Mouse (Mus musculus): ENCODE measurements around the gene Trh. TPM values are rescaled to one million over a fixed set of nuclear protein-coding genes. Genes with fewer than 3 reads are reported as not detected.
A peak's percentile ranks its signal among the peaks of the same experiment; 100 is the strongest.

Trh gene
- 0.56 and 1.9 TPM in 2 replicates for polyA plus RNA-seq (2014; fragmentation: Nextera tagmentation; extraction: Ambion mirVana)

DNA sequence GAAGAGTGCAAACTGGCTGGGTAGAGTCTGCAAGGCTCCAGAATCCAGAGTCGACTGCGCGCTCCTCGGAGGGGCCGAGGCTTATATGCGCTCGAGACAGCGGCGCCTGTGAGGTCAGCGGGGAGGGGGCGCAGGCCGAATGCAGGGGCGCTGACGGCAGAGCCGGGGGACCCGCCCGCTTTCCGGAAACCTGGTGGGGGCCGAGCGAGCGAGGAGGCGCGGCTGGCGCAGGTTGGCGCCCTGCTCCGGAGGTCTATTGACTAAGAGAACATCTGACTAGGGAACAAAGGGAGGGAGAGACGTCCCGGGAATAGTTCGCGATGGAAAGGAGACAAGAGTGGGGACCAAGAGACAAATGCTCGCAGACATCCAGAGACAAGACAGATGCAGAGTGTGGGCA lies at the start of gene Trh:
TSS of gene Trh (minus strand) at position 60 of the 400 bp plus-strand sequence.
- no peaks in the 10 kb centered on the region for H3K9me3 ChIP-seq (replicated peaks; ENCODE audit: control insufficient read depth, low read length)
- no peak for ATAC-seq (replicated peaks; ENCODE audit: insufficient number of reproducible peaks, low FRiP score, low TSS enrichment, low read depth)
- WGBS: 1% methylated on average over 31 of the region's 31 CpGs
- H3K4me3 ChIP-seq (ENCODE audit: low read depth, low read length): peak within 1 kb of the TSS; percentile 33
- H3K9ac ChIP-seq (replicated peaks; ENCODE audit: low read length): peak within 1 kb of the TSS; percentile 54
- peak; percentile 15 for DNase-seq (ENCODE audit: low spot score)
- H3K27ac ChIP-seq (replicated peaks; ENCODE audit: low read depth, low read length): no peak within 1 kb of the TSS
- no peaks in the 10 kb centered on the region for H3K36me3 ChIP-seq (replicated peaks; ENCODE audit: control insufficient read depth, insufficient read depth, low read depth, low read length)
- peaks cover 21% of the 10 kb centered on the region for H3K27me3 ChIP-seq (ENCODE audit: control insufficient read depth, insufficient read depth, low read length)
- H3K4me1 ChIP-seq (ENCODE audit: control insufficient read depth, insufficient read depth, low read length): no peaks in the 10 kb centered on the region
- H3K4me2 ChIP-seq (ENCODE audit: low read depth, low read length): peak within 1 kb of the TSS; percentile 70

DNA sequence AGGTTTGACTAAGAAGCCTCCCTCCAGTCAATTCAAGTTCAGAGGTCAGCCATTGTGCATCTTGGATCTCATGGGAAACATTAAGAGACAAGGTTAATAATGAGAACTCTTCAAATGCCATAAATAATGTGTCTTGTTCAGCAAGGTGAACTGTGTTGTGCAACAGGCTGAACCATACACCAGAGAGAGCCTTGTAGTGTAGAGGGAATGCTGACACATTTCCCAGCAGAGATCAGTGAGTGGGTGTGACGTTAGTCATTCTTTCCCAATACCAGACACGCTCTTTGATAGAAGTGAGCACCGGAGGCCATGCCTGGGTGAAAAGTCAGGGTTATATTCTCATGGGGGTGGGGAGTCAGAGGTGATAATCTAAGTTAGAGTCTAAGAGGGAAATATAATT lies 46.4 kb upstream of the Trh start:
- Histone ChIP-seq H3K36me3 (replicated peaks; ENCODE audit: control insufficient read depth, insufficient read depth, low read depth, low read length) (no peaks in the 10 kb centered on the region), H3K9ac (replicated peaks; ENCODE audit: low read length) (no peak overlapping the region), H3K27ac (replicated peaks; ENCODE audit: low read depth, low read length) (no peak overlapping the region), H3K4me3 (ENCODE audit: low read depth, low read length) (no peak overlapping the region), H3K4me1 (ENCODE audit: control insufficient read depth, insufficient read depth, low read length) (no peaks in the 10 kb centered on the region), H3K4me2 (ENCODE audit: low read depth, low read length) (no peak overlapping the region), H3K27me3 (ENCODE audit: control insufficient read depth, insufficient read depth, low read length) (no peaks in the 10 kb centered on the region), H3K9me3 (replicated peaks; ENCODE audit: control insufficient read depth, low read length) (no peaks in the 10 kb centered on the region)
- 93% methylated on average over 3 of the region's 3 CpGs for WGBS
- ATAC-seq (replicated peaks; ENCODE audit: insufficient number of reproducible peaks, low FRiP score, low TSS enrichment, low read depth): no peak
- DNase-seq (ENCODE audit: low spot score): no peak

DNA sequence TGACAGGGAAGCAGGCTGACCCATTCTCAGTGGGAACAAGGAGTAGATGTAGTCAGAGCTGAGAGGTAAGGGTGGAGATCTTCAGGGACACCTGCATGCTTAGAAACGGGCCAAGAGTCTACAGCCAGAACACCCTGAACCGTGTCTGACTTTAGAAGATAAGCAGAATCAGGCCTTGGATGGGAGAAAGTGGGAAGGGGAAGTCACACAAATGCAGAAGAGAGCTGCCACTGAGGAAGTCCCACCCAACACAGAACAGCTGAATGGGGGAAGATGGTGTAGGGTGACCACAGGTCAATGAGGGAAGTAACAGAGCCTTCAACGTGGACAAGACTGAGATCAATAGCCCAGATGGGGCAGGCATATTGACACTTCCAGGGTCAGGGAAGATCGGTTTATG lies 42.4 kb upstream of the Trh start:
- no peaks in the 10 kb centered on the region for H3K36me3 ChIP-seq (replicated peaks; ENCODE audit: control insufficient read depth, insufficient read depth, low read depth, low read length)
- DNase-seq (ENCODE audit: low spot score) (no peak), ATAC-seq (replicated peaks; ENCODE audit: insufficient number of reproducible peaks, low FRiP score, low TSS enrichment, low read depth) (no peak)
- H3K9ac ChIP-seq (replicated peaks; ENCODE audit: low read length): no peak overlapping the region
- H3K9me3 ChIP-seq (replicated peaks; ENCODE audit: control insufficient read depth, low read length): no peaks in the 10 kb centered on the region
- H3K4me1 ChIP-seq (ENCODE audit: control insufficient read depth, insufficient read depth, low read length): no peaks in the 10 kb centered on the region
- H3K27ac ChIP-seq (replicated peaks; ENCODE audit: low read depth, low read length): no peak overlapping the region
- 57% methylated on average over 4 of the region's 4 CpGs for WGBS
- H3K27me3 ChIP-seq (ENCODE audit: control insufficient read depth, insufficient read depth, low read length): no peaks in the 10 kb centered on the region
- no peak overlapping the region for H3K4me3 ChIP-seq (ENCODE audit: low read depth, low read length)
- no peak overlapping the region for H3K4me2 ChIP-seq (ENCODE audit: low read depth, low read length)

DNA sequence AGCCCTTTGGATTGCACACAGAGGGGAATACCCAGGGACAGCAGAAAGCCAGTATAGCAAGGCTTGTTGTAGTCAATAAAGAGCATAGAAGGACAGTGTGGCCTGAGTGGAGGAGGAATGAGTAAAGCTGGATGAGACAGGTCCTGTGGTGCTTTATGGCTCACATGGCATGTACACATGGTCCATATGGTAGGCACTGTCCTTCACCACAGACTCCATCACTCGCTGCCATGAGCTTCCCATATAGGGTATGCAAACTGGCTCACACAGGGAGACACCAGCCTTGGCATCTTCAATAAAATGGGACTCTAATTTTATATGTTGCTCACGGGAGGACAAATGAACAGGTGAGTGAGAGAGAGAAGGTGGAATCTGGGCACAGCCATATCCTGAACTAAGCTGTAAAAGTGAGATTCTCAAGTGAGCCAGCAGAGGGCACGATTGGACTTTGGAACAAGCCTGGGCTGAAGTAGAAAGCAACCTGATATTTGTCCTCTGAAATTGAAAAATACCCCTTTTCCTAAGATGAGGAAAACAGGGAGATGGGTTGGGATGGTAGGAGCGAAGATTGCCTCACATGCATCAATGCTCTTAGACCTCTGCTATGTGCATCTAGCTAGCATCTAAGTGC lies 41.9 kb upstream of the Trh start:
- Histone ChIP-seq H3K4me2 (ENCODE audit: low read depth, low read length) (no peak overlapping the region), H3K4me1 (ENCODE audit: control insufficient read depth, insufficient read depth, low read length) (no peaks in the 10 kb centered on the region), H3K9me3 (replicated peaks; ENCODE audit: control insufficient read depth, low read length) (no peaks in the 10 kb centered on the region), H3K4me3 (ENCODE audit: low read depth, low read length) (no peak overlapping the region), H3K27me3 (ENCODE audit: control insufficient read depth, insufficient read depth, low read length) (no peaks in the 10 kb centered on the region), H3K27ac (replicated peaks; ENCODE audit: low read depth, low read length) (no peak overlapping the region), H3K9ac (replicated peaks; ENCODE audit: low read length) (no peak overlapping the region), H3K36me3 (replicated peaks; ENCODE audit: control insufficient read depth, insufficient read depth, low read depth, low read length) (no peaks in the 10 kb centered on the region)
- DNase-seq (ENCODE audit: low spot score) (peak; percentile 79), ATAC-seq (replicated peaks; ENCODE audit: insufficient number of reproducible peaks, low FRiP score, low TSS enrichment, low read depth) (0 out of 2 replicates have a peak, but pooled peaks have one; percentile 23)
- 34% methylated on average over 4 of the region's 4 CpGs for WGBS

DNA sequence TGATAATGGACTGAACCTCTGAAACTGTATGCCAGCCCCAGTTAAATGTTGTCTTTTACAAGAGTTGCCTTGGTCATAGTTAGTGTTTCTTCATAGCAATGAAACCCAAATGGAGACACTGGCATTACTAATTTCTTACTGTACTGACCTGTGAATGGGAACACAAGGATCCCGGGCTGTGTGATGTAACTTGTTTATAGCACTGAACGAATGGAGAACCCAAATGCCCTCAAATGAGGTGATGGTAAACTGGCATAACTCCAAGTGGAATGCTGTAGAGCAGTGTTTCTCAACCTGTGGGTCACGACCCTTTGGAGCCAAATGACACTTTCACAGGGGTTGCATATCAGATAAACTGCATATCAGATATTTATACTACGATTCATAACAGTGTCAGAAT lies 41.1 kb upstream of the Trh start:
- Histone ChIP-seq H3K4me2 (ENCODE audit: low read depth, low read length) (no peak overlapping the region), H3K9me3 (replicated peaks; ENCODE audit: control insufficient read depth, low read length) (no peaks in the 10 kb centered on the region), H3K4me1 (ENCODE audit: control insufficient read depth, insufficient read depth, low read length) (no peaks in the 10 kb centered on the region), H3K27me3 (ENCODE audit: control insufficient read depth, insufficient read depth, low read length) (no peaks in the 10 kb centered on the region), H3K4me3 (ENCODE audit: low read depth, low read length) (no peak overlapping the region), H3K9ac (replicated peaks; ENCODE audit: low read length) (no peak overlapping the region), H3K27ac (replicated peaks; ENCODE audit: low read depth, low read length) (no peak overlapping the region), H3K36me3 (replicated peaks; ENCODE audit: control insufficient read depth, insufficient read depth, low read depth, low read length) (no peaks in the 10 kb centered on the region)
- ATAC-seq (replicated peaks; ENCODE audit: insufficient number of reproducible peaks, low FRiP score, low TSS enrichment, low read depth): no peak
- no peak for DNase-seq (ENCODE audit: low spot score)
- 73% methylated on average over 4 of the region's 4 CpGs for WGBS

DNA sequence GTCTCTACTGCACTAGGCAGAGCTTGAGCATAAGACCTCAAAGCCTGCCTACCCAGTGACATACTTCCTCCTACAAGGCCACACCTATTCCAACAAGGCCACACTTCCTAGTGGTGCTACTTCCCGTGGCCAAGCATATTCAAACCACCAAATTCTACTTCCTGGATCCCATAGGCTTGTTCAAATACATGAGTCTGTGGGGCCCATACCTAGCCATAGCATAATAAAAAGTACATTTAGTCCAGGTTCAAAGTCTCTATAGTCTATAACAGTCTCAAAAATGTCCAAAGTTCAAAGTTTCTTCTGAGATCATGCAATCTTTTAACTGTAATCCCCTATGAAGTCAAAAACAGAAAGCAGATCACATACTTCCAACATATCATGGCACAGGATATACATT lies 32.7 kb upstream of the Trh start:
- no peak overlapping the region for H3K9ac ChIP-seq (replicated peaks; ENCODE audit: low read length)
- no peaks in the 10 kb centered on the region for H3K27me3 ChIP-seq (ENCODE audit: control insufficient read depth, insufficient read depth, low read length)
- no peaks in the 10 kb centered on the region for H3K9me3 ChIP-seq (replicated peaks; ENCODE audit: control insufficient read depth, low read length)
- WGBS: 79% methylated on average over 1 of the region's 1 CpGs
- no peaks in the 10 kb centered on the region for H3K36me3 ChIP-seq (replicated peaks; ENCODE audit: control insufficient read depth, insufficient read depth, low read depth, low read length)
- H3K4me3 ChIP-seq (ENCODE audit: low read depth, low read length): no peak overlapping the region
- H3K27ac ChIP-seq (replicated peaks; ENCODE audit: low read depth, low read length): no peak overlapping the region
- DNase-seq (ENCODE audit: low spot score) (no peak), ATAC-seq (replicated peaks; ENCODE audit: insufficient number of reproducible peaks, low FRiP score, low TSS enrichment, low read depth) (no peak)
- no peaks in the 10 kb centered on the region for H3K4me1 ChIP-seq (ENCODE audit: control insufficient read depth, insufficient read depth, low read length)
- no peak overlapping the region for H3K4me2 ChIP-seq (ENCODE audit: low read depth, low read length)

DNA sequence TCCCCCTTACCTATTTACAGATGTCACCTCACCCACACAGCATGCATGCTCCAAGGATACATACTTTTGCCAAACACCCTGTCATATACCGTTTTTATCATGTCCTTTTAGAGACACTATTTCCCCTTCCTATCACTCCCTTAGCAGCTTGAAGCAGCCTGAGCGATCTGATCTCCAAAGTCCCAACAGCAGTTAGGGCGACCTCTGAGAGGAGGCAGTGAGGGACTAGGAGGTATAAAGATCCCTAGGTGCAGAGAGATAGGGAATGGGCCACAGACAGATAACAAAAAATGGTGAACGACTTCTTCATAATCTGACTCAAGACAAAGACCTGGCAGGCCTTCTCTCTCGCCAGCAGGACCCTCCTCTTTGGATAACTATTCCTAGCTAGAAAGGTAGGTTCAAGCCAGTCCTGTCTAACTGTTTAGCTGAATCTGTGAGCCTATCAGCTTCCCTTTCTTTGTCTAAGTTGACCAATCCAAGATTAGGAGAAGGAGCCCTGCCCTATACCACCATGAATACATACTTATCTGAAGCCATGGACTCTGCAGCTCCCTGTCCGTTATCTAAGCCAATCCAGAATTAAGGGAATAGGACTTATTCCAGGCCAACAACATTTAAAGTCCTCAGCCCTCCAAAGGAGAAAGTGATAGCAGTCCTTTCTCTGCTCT lies 29.3 kb upstream of the Trh start:
- Histone ChIP-seq H3K4me2 (ENCODE audit: low read depth, low read length) (no peak overlapping the region), H3K9me3 (replicated peaks; ENCODE audit: control insufficient read depth, low read length) (no peaks in the 10 kb centered on the region), H3K4me1 (ENCODE audit: control insufficient read depth, insufficient read depth, low read length) (no peaks in the 10 kb centered on the region), H3K27ac (replicated peaks; ENCODE audit: low read depth, low read length) (no peak overlapping the region), H3K36me3 (replicated peaks; ENCODE audit: control insufficient read depth, insufficient read depth, low read depth, low read length) (no peaks in the 10 kb centered on the region), H3K4me3 (ENCODE audit: low read depth, low read length) (no peak overlapping the region), H3K9ac (replicated peaks; ENCODE audit: low read length) (no peak overlapping the region), H3K27me3 (ENCODE audit: control insufficient read depth, insufficient read depth, low read length) (no peaks in the 10 kb centered on the region)
- ATAC-seq (replicated peaks; ENCODE audit: insufficient number of reproducible peaks, low FRiP score, low TSS enrichment, low read depth) (no peak), DNase-seq (ENCODE audit: low spot score) (no peak)
- WGBS: 80% methylated on average over 6 of the region's 6 CpGs

DNA sequence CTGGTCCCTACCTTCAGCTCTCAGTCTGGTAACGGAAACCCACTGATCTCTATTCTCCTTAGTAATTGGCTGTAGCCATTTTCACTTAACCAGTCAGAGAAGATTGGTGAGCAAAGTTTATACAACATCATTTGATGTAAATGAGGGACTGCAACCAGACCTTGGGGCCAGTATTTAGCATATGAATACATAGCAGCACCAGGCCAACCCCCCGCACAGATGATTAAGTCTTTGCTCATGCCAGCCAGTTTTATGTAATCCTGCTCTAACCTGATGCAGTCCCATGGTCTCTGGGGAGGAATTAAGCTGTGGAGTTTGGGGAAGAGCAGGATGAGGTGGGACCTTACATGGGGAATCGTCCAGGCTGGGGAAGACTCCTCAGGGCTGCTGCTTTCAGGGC lies 28.2 kb upstream of the Trh start:
- Histone ChIP-seq H3K4me2 (ENCODE audit: low read depth, low read length) (no peak overlapping the region), H3K36me3 (replicated peaks; ENCODE audit: control insufficient read depth, insufficient read depth, low read depth, low read length) (no peaks in the 10 kb centered on the region), H3K27ac (replicated peaks; ENCODE audit: low read depth, low read length) (no peak overlapping the region), H3K4me3 (ENCODE audit: low read depth, low read length) (no peak overlapping the region), H3K9ac (replicated peaks; ENCODE audit: low read length) (no peak overlapping the region), H3K4me1 (ENCODE audit: control insufficient read depth, insufficient read depth, low read length) (no peaks in the 10 kb centered on the region), H3K9me3 (replicated peaks; ENCODE audit: control insufficient read depth, low read length) (no peaks in the 10 kb centered on the region), H3K27me3 (ENCODE audit: control insufficient read depth, insufficient read depth, low read length) (no peaks in the 10 kb centered on the region)
- 63% methylated on average over 3 of the region's 3 CpGs for WGBS
- ATAC-seq (replicated peaks; ENCODE audit: insufficient number of reproducible peaks, low FRiP score, low TSS enrichment, low read depth): no peak
- no peak for DNase-seq (ENCODE audit: low spot score)

All from embryonic facial prominence, embryonic 11.5 days (tissue).